Mouse (Mus musculus) embryonic fibroblast, embryonic 13.5 days (primary cell): ENCODE data around the gene Vps51.

Experiments used
- CTCF ChIP-seq: IDR thresholded peaks from 2 replicates; pipeline ENCODE4 v1.5.1; 2011; ENCODE audit warnings: mild to moderate bottlenecking, control low read depth, low read length, moderate library complexity, borderline replicate concordance; ENCODE audit not compliant: insufficient read depth
- POLR2A ChIP-seq: IDR thresholded peaks from 2 replicates; pipeline ENCODE4 v1.6.1; 2011; ENCODE audit warnings: low read depth, mild to moderate bottlenecking, control low read depth, low read length, moderate library complexity

DNA sequence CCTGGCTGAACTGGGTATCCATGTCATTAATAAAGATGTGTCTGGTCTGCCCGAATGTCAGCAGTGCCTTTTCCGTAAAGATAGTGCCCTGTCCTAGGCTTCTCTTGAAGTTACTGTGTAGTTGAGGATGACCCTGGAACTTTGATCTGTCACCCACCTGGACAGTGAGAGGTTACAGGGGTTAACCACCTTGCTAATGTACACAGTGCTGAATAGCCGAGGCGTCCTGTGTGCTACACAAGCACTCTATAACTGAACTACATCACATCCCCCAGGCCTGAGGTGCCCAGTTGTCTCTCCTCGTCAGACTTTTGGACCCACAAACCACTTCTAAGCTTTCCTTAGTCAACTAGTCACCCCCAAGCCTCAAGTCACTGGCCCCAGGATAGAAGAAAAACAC lies 14.6 kb downstream of the Vps51 start:
- TF ChIP-seq CTCF (no peak), POLR2A (0 out of 2 replicates have a peak, but pooled peaks have one; percentile 4)
